Mouse (Mus musculus): ENCODE measurements around the gene Itga9. TPM values are rescaled to one million over a fixed set of nuclear protein-coding genes. Genes with fewer than 3 reads are reported as not detected.
"Not testable (repeated sequence)": the region's sequence is repeated elsewhere in the genome, so short reads cannot be mapped to it uniquely, and the experiment has no call there.

The Itga9 gene
- polyA plus RNA-seq, 1 experiment from 2014 or later: 2.4 TPM

GRCm38 (mm10) chr9:118593443-118593842 is 13.0 kb upstream of the Itga9 start:
- no peaks in the 10 kb centered on the region for H3K27me3 ChIP-seq (ENCODE audit: control insufficient read depth, insufficient read depth, low read length)
- no peak overlapping the region for H3K9ac ChIP-seq (replicated peaks; ENCODE audit: low read length)
- H3K4me2 ChIP-seq (ENCODE audit: low read length): no peak overlapping the region
- ATAC-seq (ENCODE audit: low FRiP score, low TSS enrichment) (no peak), DNase-seq (no peak)
- no peaks in the 10 kb centered on the region for H3K36me3 ChIP-seq (ENCODE audit: control insufficient read depth, insufficient read depth, low read length)
- H3K4me1 ChIP-seq (ENCODE audit: control insufficient read depth, insufficient read depth, low read length): peaks cover 7% of the 10 kb centered on the region
- no peak overlapping the region for H3K27ac ChIP-seq (replicated peaks; ENCODE audit: low read depth, low read length)
- no peaks in the 10 kb centered on the region for H3K9me3 ChIP-seq (ENCODE audit: control insufficient read depth, low read length)
- WGBS: 85% methylated on average over 8 of the region's 8 CpGs
- no peak overlapping the region for H3K4me3 ChIP-seq (replicated peaks; ENCODE audit: low read depth, low read length)

GRCm38 (mm10) chr9:118596767-118597166 is 9.7 kb upstream of the Itga9 start:
- no peaks in the 10 kb centered on the region for H3K27me3 ChIP-seq (ENCODE audit: control insufficient read depth, insufficient read depth, low read length)
- whole genome bisulfite sequencing: 86% methylated on average over 7 of the region's 7 CpGs
- H3K4me1 ChIP-seq (ENCODE audit: control insufficient read depth, insufficient read depth, low read length): no peaks in the 10 kb centered on the region

GRCm38 (mm10) chr9:118600393-118600792 is 6.1 kb upstream of the Itga9 start:
- not testable (repeated sequence) for H3K27me3 ChIP-seq (ENCODE audit: control insufficient read depth, insufficient read depth, low read length); ATAC-seq (ENCODE audit: low FRiP score, low TSS enrichment); H3K4me2 ChIP-seq (ENCODE audit: low read length); H3K4me3 ChIP-seq (replicated peaks; ENCODE audit: low read depth, low read length); H3K27ac ChIP-seq (replicated peaks; ENCODE audit: low read depth, low read length); H3K9ac ChIP-seq (replicated peaks; ENCODE audit: low read length); H3K36me3 ChIP-seq (ENCODE audit: control insufficient read depth, insufficient read depth, low read length); DNase-seq; H3K4me1 ChIP-seq (ENCODE audit: control insufficient read depth, insufficient read depth, low read length); H3K9me3 ChIP-seq (ENCODE audit: control insufficient read depth, low read length)
- 76% methylated on average over 3 of the region's 3 CpGs for WGBS

More at GRCm38 (mm10) chr9:118596767-118597166, 9.7 kb upstream of the Itga9 start:
- Histone ChIP-seq H3K27ac (replicated peaks; ENCODE audit: low read depth, low read length) (no peak overlapping the region), H3K4me2 (ENCODE audit: low read length) (no peak overlapping the region), H3K9me3 (ENCODE audit: control insufficient read depth, low read length) (no peaks in the 10 kb centered on the region), H3K36me3 (ENCODE audit: control insufficient read depth, insufficient read depth, low read length) (no peaks in the 10 kb centered on the region), H3K4me3 (replicated peaks; ENCODE audit: low read depth, low read length) (no peak overlapping the region), H3K9ac (replicated peaks; ENCODE audit: low read length) (no peak overlapping the region)
- no peak for ATAC-seq (ENCODE audit: low FRiP score, low TSS enrichment)
- DNase-seq: no peak

GRCm38 (mm10) chr9:118602576-118602975 is 3.9 kb upstream of the Itga9 start:
- H3K4me1 ChIP-seq (ENCODE audit: control insufficient read depth, insufficient read depth, low read length): no peaks in the 10 kb centered on the region
- 84% methylated on average over 5 of the region's 5 CpGs for WGBS
- peaks cover 7% of the 10 kb centered on the region; the same call in 1 of the 2 replicates for H3K27me3 ChIP-seq (ENCODE audit: control insufficient read depth, insufficient read depth, low read length)
- no peak overlapping the region for H3K4me2 ChIP-seq (ENCODE audit: low read length)
- H3K27ac ChIP-seq (replicated peaks; ENCODE audit: low read depth, low read length): no peak overlapping the region
- H3K4me3 ChIP-seq (replicated peaks; ENCODE audit: low read depth, low read length): no peak overlapping the region
- H3K36me3 ChIP-seq (ENCODE audit: control insufficient read depth, insufficient read depth, low read length): no peaks in the 10 kb centered on the region
- H3K9me3 ChIP-seq (ENCODE audit: control insufficient read depth, low read length): no peaks in the 10 kb centered on the region
- ATAC-seq (ENCODE audit: low FRiP score, low TSS enrichment): no peak
- DNase-seq: no peak
- no peak overlapping the region for H3K9ac ChIP-seq (replicated peaks; ENCODE audit: low read length)

GRCm38 (mm10) chr9:118606817-118607371 is 404 bp downstream of the Itga9 start:
- Histone ChIP-seq H3K27ac (replicated peaks; ENCODE audit: low read depth, low read length) (no peak overlapping the region), H3K36me3 (ENCODE audit: control insufficient read depth, insufficient read depth, low read length) (no peaks in the 10 kb centered on the region), H3K4me3 (replicated peaks; ENCODE audit: low read depth, low read length) (peak overlapping the region; percentile 60), H3K9ac (replicated peaks; ENCODE audit: low read length) (peak overlapping the region; percentile 73), H3K9me3 (ENCODE audit: control insufficient read depth, low read length) (no peaks in the 10 kb centered on the region), H3K27me3 (ENCODE audit: control insufficient read depth, insufficient read depth, low read length) (peaks cover 10% of the 10 kb centered on the region; the same call in 1 of the 2 replicates), H3K4me2 (ENCODE audit: low read length) (peak overlapping the region; percentile 95), H3K4me1 (ENCODE audit: control insufficient read depth, insufficient read depth, low read length) (no peaks in the 10 kb centered on the region)
- WGBS: under 1% methylated on average over 64 of the region's 68 CpGs
- peak; percentile 28; the same call in 1 of the 2 replicates for ATAC-seq (ENCODE audit: low FRiP score, low TSS enrichment)
- DNase-seq: no peak

GRCm38 (mm10) chr9:118607701-118608401 is 1.4 kb downstream of the Itga9 start:
- Histone ChIP-seq H3K36me3 (ENCODE audit: control insufficient read depth, insufficient read depth, low read length) (no peaks in the 10 kb centered on the region), H3K27ac (replicated peaks; ENCODE audit: low read depth, low read length) (no peak overlapping the region), H3K4me1 (ENCODE audit: control insufficient read depth, insufficient read depth, low read length) (no peaks in the 10 kb centered on the region), H3K9ac (replicated peaks; ENCODE audit: low read length) (no peak overlapping the region), H3K27me3 (ENCODE audit: control insufficient read depth, insufficient read depth, low read length) (peaks cover 10% of the 10 kb centered on the region; the same call in 1 of the 2 replicates), H3K9me3 (ENCODE audit: control insufficient read depth, low read length) (no peaks in the 10 kb centered on the region), H3K4me2 (ENCODE audit: low read length) (peak overlapping the region; percentile 95), H3K4me3 (replicated peaks; ENCODE audit: low read depth, low read length) (no peak overlapping the region)
- DNase-seq (no peak), ATAC-seq (ENCODE audit: low FRiP score, low TSS enrichment) (no peak)
- 43% methylated on average over 16 of the region's 16 CpGs for WGBS

GRCm38 (mm10) chr9:118608556-118608955 is 2.1 kb downstream of the Itga9 start:
- no peak overlapping the region for H3K9ac ChIP-seq (replicated peaks; ENCODE audit: low read length)
- WGBS: 53% methylated on average over 4 of the region's 4 CpGs
- ATAC-seq (ENCODE audit: low FRiP score, low TSS enrichment) (no peak), DNase-seq (no peak)
- H3K4me3 ChIP-seq (replicated peaks; ENCODE audit: low read depth, low read length): no peak overlapping the region
- H3K36me3 ChIP-seq (ENCODE audit: control insufficient read depth, insufficient read depth, low read length): no peaks in the 10 kb centered on the region
- no peaks in the 10 kb centered on the region for H3K4me1 ChIP-seq (ENCODE audit: control insufficient read depth, insufficient read depth, low read length)
- no peaks in the 10 kb centered on the region for H3K9me3 ChIP-seq (ENCODE audit: control insufficient read depth, low read length)
- H3K27ac ChIP-seq (replicated peaks; ENCODE audit: low read depth, low read length): no peak overlapping the region
- H3K27me3 ChIP-seq (ENCODE audit: control insufficient read depth, insufficient read depth, low read length): peaks cover 10% of the 10 kb centered on the region; the same call in 1 of the 2 replicates
- no peak overlapping the region for H3K4me2 ChIP-seq (ENCODE audit: low read length)

- no peak for ATAC-seq (ENCODE audit: low FRiP score, low TSS enrichment)
- WGBS: 64% methylated on average over 10 of the region's 10 CpGs
- DNase-seq: peak; percentile 31
These were observed 3.6 kb downstream of the Itga9 start for GRCm38 (mm10) chr9:118610060-118610459.

GRCm38 (mm10) chr9:118611111-118611541 is 4.6 kb downstream of the Itga9 start:
- H3K27ac ChIP-seq (replicated peaks; ENCODE audit: low read depth, low read length): no peak overlapping the region
- no peak overlapping the region for H3K4me3 ChIP-seq (replicated peaks; ENCODE audit: low read depth, low read length)
- H3K4me2 ChIP-seq (ENCODE audit: low read length): peak overlapping the region; percentile 13; the same call in 1 of the 2 replicates
- no peaks in the 10 kb centered on the region for H3K4me1 ChIP-seq (ENCODE audit: control insufficient read depth, insufficient read depth, low read length)
- no peak overlapping the region for H3K9ac ChIP-seq (replicated peaks; ENCODE audit: low read length)
- ATAC-seq (ENCODE audit: low FRiP score, low TSS enrichment) (no peak), DNase-seq (peak; percentile 38)
- peaks cover 10% of the 10 kb centered on the region; the same call in 1 of the 2 replicates for H3K27me3 ChIP-seq (ENCODE audit: control insufficient read depth, insufficient read depth, low read length)
- H3K36me3 ChIP-seq (ENCODE audit: control insufficient read depth, insufficient read depth, low read length): no peaks in the 10 kb centered on the region
- H3K9me3 ChIP-seq (ENCODE audit: control insufficient read depth, low read length): no peaks in the 10 kb centered on the region
- 54% methylated on average over 14 of the region's 14 CpGs for WGBS

More at GRCm38 (mm10) chr9:118610060-118610459, 3.6 kb downstream of the Itga9 start:
- no peak overlapping the region for H3K4me2 ChIP-seq (ENCODE audit: low read length)
- H3K9ac ChIP-seq (replicated peaks; ENCODE audit: low read length): no peak overlapping the region
- peaks cover 10% of the 10 kb centered on the region; the same call in 1 of the 2 replicates for H3K27me3 ChIP-seq (ENCODE audit: control insufficient read depth, insufficient read depth, low read length)
- H3K27ac ChIP-seq (replicated peaks; ENCODE audit: low read depth, low read length): no peak overlapping the region
- H3K36me3 ChIP-seq (ENCODE audit: control insufficient read depth, insufficient read depth, low read length): no peaks in the 10 kb centered on the region
- H3K4me3 ChIP-seq (replicated peaks; ENCODE audit: low read depth, low read length): no peak overlapping the region
- H3K9me3 ChIP-seq (ENCODE audit: control insufficient read depth, low read length): no peaks in the 10 kb centered on the region
- H3K4me1 ChIP-seq (ENCODE audit: control insufficient read depth, insufficient read depth, low read length): no peaks in the 10 kb centered on the region
